Mouse (Mus musculus): ENCODE measurements around the gene Cxadr. TPM values are rescaled to one million over a fixed set of nuclear protein-coding genes. Genes with fewer than 3 reads are reported as not detected.

Cxadr gene
- polyA plus RNA-seq, 1 experiment from 2014 or later = 37.2 TPM

- Histone ChIP-seq H3K9me3 (ENCODE audit: low read length) (no peaks in the 10 kb centered on the region), H3K4me3 (ENCODE audit: low read length) (no peak overlapping the region), H3K4me1 (ENCODE audit: insufficient read depth, low read length) (no peaks in the 10 kb centered on the region), H3K36me3 (ENCODE audit: insufficient read depth, low read length) (no peaks in the 10 kb centered on the region), H3K27me3 (ENCODE audit: insufficient read depth, low read length) (no peaks in the 10 kb centered on the region), H3K9ac (replicated peaks; ENCODE audit: low read length) (no peak overlapping the region), H3K27ac (ENCODE audit: low read length) (no peak overlapping the region), H3K4me2 (replicated peaks; ENCODE audit: low read depth, low read length) (no peak overlapping the region)
- 73% methylated on average over 2 of the region's 2 CpGs for WGBS
- no peak for ATAC-seq (ENCODE audit: low FRiP score, low TSS enrichment)
Observed at GRCm38 (mm10) chr16:78406657-78407056, 105.4 kb downstream of the Cxadr start.

- Histone ChIP-seq H3K9ac (replicated peaks; ENCODE audit: low read length) (no peak overlapping the region), H3K4me2 (replicated peaks; ENCODE audit: low read depth, low read length) (no peak overlapping the region), H3K4me3 (ENCODE audit: low read length) (no peak overlapping the region), H3K27ac (ENCODE audit: low read length) (no peak overlapping the region), H3K4me1 (ENCODE audit: insufficient read depth, low read length) (no peaks in the 10 kb centered on the region), H3K36me3 (ENCODE audit: insufficient read depth, low read length) (no peaks in the 10 kb centered on the region), H3K9me3 (ENCODE audit: low read length) (no peaks in the 10 kb centered on the region), H3K27me3 (ENCODE audit: insufficient read depth, low read length) (no peaks in the 10 kb centered on the region)
- WGBS = 87% methylated on average over 6 of the region's 6 CpGs
- ATAC-seq (ENCODE audit: low FRiP score, low TSS enrichment) = no peak
Observed at GRCm38 (mm10) chr16:78407855-78408254, 106.6 kb downstream of the Cxadr start.

Other genes with a start within 250 kb of the Cxadr start
- 24.7 and 33.1 TPM in 2 replicates for gene Btg3, start 75.7 kb downstream of the Cxadr start, polyA plus RNA-seq (2015; fragmentation: Nextera tagmentation; extraction: Ambion mirVana)